Mouse (Mus musculus): ENCODE results near the gene Igfn1.

DNA sequence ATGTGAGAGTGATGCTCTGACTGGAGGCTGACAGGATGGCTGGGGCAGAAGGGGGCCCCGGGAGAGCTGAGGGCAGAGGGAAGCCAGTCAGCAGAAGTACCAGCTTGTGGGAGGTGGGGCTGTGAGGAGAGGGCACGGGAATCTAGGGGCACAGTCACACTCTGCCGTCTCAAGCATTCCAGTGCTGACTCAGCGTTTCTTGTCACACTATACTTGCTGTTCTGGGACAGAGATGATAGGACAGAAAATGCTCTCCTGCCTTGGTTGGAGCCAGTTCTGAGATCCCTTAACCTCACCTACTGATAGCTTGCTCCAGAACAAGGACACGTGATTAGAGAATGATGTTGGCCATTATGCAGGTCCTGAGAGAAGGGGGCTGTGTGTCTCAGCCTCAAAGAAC, 43.0 kb downstream of the Igfn1 start:
- no peak for TF ChIP-seq TCF12 (IDR thresholded peaks at IDR 0.05; ENCODE audit: low read depth, low read length)
- TF ChIP-seq CTCF (conservative IDR thresholded peaks at IDR 0.05 in 1 of 2, IDR thresholded peaks at IDR 0.05 in 1 of 2; ENCODE audit: low read depth in 2 of 2, low read length in 2 of 2) = no peak
- no peak for TF ChIP-seq RAD21 (IDR thresholded peaks at IDR 0.05; ENCODE audit: low read depth, low read length)
- no peak for TF ChIP-seq ZKSCAN1 (IDR thresholded peaks at IDR 0.05; ENCODE audit: borderline replicate concordance, low read depth, low read length)
- TF ChIP-seq POLR2AphosphoS2 (IDR thresholded peaks at IDR 0.05; ENCODE audit: low read depth, low read length) = no peak
- no peak for TF ChIP-seq POLR2A (IDR thresholded peaks at IDR 0.05; ENCODE audit: low read depth, low read length)
- no peak for TF ChIP-seq E2F4 (IDR thresholded peaks at IDR 0.05; ENCODE audit: insufficient replicate concordance, low read depth, low read length)
- no peak for TF ChIP-seq IRF4 (IDR thresholded peaks at IDR 0.05; ENCODE audit: low read depth, low read length)
- TF ChIP-seq EP300 (IDR thresholded peaks at IDR 0.05; ENCODE audit: low read length) = no peak
- no peak for TF ChIP-seq ZMIZ1 (IDR thresholded peaks at IDR 0.05; ENCODE audit: low read depth, low read length)
- TF ChIP-seq USF1 (IDR thresholded peaks at IDR 0.05; ENCODE audit: low read depth, low read length) = no peak
- no peak for TF ChIP-seq NELFE (IDR thresholded peaks at IDR 0.05; ENCODE audit: low read depth, low read length)

Measured in CH12.LX (cell line).